Mouse (Mus musculus) intestine, embryonic 16.5 days (tissue): Measurements from ENCODE around the gene Arhgap30. TPM values are rescaled to one million over a fixed set of nuclear protein-coding genes. Genes with fewer than 3 reads are reported as not detected.

Experiments used
- ATAC-seq: fragments of 200-750 bp; cut with Nextera tagmentation; 2 replicates; pipeline ENCODE4 v1.8.0; 2017; ENCODE audit warnings: moderate TSS enrichment, moderate library complexity
- H3K27ac ChIP-seq: fragments of 300-500 bp; sonication (generic); 2 replicates; pipeline ENCODE4 v1.5.1; 2014; ENCODE audit warnings: mild to moderate bottlenecking, low read length
- H3K27me3 ChIP-seq: fragments of 300-500 bp; sonication (generic); replicated peaks from 2 replicates; pipeline ENCODE4 v1.6.1; 2014; ENCODE audit warnings: low read length, control low read depth, mixed read lengths; ENCODE audit not compliant: control insufficient read depth, insufficient read depth
- H3K36me3 ChIP-seq: fragments of 300-500 bp; sonication (generic); 2 replicates; pipeline ENCODE4 v1.6.1; 2014; ENCODE audit warnings: low read length, control low read depth; ENCODE audit not compliant: control insufficient read depth, insufficient read depth
- H3K4me1 ChIP-seq: fragments of 300-500 bp; sonication (generic); 2 replicates; pipeline ENCODE4 v1.6.1; 2014; ENCODE audit warnings: low read length, control low read depth, mixed read lengths; ENCODE audit not compliant: control insufficient read depth, insufficient read depth
- H3K4me2 ChIP-seq: fragments of 300-500 bp; sonication (generic); 2 replicates; pipeline ENCODE4 v1.6.1; 2014; ENCODE audit warnings: low read depth, low read length, control low read depth
- H3K4me3 ChIP-seq: fragments of 300-500 bp; sonication (generic); 2 replicates; pipeline ENCODE4 v1.5.1; 2014; ENCODE audit warnings: mild to moderate bottlenecking, low read length
- H3K9ac ChIP-seq: fragments of 300-500 bp; sonication (generic); 2 replicates; pipeline ENCODE4 v1.6.1; 2014; ENCODE audit warnings: low read depth, low read length
- H3K9me3 ChIP-seq: fragments of 300-500 bp; sonication (generic); 2 replicates; pipeline ENCODE4 v1.6.1; 2016; ENCODE audit warnings: low read length, control low read depth; ENCODE audit not compliant: control insufficient read depth
- WGBS: fragments of 180-500 bp; shearing (Covaris S2); extraction: QIAGEN DNeasy Blood & Tissue Kit; methylation state at CpG from one replicate; pipeline ENCODE4 v1.1.7; 2014; 5-methylcytosine and 5-hydroxymethylcytosine counted together
- polyA plus RNA-seq: library from polyadenylated mRNA; unstranded; fragments of >200 nt; fragmentation: Nextera tagmentation; extraction: Ambion mirVana; gene quantifications from 2 replicates; pipeline ENCODE4 v1.2.1, GENCODE M21; 2015

Arhgap30 gene
- polyA plus RNA-seq, 1 experiment from 2014 or later = 2.5 TPM

GRCm38 (mm10) chr1:171413608-171414007 lies 24.9 kb downstream of the Arhgap30 start:
- Histone ChIP-seq H3K9ac (no peak overlapping the region), H3K27me3 (no peaks in the 10 kb centered on the region), H3K4me3 (no peak overlapping the region), H3K9me3 (no peaks in the 10 kb centered on the region), H3K27ac (no peak overlapping the region), H3K36me3 (peaks cover 21% of the 10 kb centered on the region), H3K4me1 (0 out of 2 replicates have a peak, but pooled peaks cover 5% of the 10 kb centered on the region), H3K4me2 (no peak overlapping the region)
- 77% methylated on average over 8 of the region's 8 CpGs for WGBS
- ATAC-seq = no peak

DNA sequence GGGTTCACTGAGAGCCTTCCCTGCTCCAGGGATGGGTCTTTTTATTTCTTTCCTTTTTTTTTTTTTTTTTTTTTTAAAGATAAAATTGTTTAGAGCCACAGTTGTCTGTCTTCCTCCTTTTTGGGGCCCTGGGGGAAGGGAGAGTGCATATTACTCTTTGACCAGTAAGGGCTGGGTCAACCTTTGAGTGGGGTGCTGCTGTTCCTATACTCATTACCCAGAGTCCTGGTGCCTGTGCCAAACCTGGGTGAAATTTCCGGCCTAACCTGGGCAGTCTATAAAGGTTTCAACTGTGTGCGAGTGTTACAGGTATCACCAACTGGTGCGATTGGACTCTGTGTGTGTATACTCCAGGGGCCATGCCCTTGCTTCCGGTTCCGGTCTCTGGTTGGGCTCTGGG lies 29.9 kb downstream of the Arhgap30 start, which contains the start of gene Tstd1:
Gene Tstd1, plus strand, starts transcription at position 213 of the 400 bp plus-strand sequence.
- H3K9ac ChIP-seq = no peak within 1 kb of the TSS
- H3K36me3 ChIP-seq = peaks cover 25% of the 10 kb centered on the region
- no peak within 1 kb of the TSS for H3K27ac ChIP-seq
- peaks cover 3% of the 10 kb centered on the region; the same call in 1 of the 2 replicates for H3K4me1 ChIP-seq
- ATAC-seq = no peak
- H3K27me3 ChIP-seq = no peaks in the 10 kb centered on the region
- H3K4me3 ChIP-seq = no peak within 1 kb of the TSS
- no peaks in the 10 kb centered on the region for H3K9me3 ChIP-seq
- H3K4me2 ChIP-seq = no peak within 1 kb of the TSS
- WGBS = 86% methylated on average over 5 of the region's 5 CpGs

- no peak overlapping the region for H3K9ac ChIP-seq
- no peak overlapping the region for H3K27ac ChIP-seq
- no peak for ATAC-seq
- 68% methylated on average over 12 of the region's 12 CpGs for WGBS
- H3K27me3 ChIP-seq = no peaks in the 10 kb centered on the region
- H3K4me1 ChIP-seq = peaks cover 3% of the 10 kb centered on the region; the same call in 1 of the 2 replicates
- H3K4me2 ChIP-seq = no peak overlapping the region
- no peaks in the 10 kb centered on the region for H3K9me3 ChIP-seq
- H3K4me3 ChIP-seq = no peak overlapping the region
- peaks cover 25% of the 10 kb centered on the region for H3K36me3 ChIP-seq
These were observed 30.6 kb downstream of the Arhgap30 start for GRCm38 (mm10) chr1:171419291-171419882.

- Histone ChIP-seq H3K27ac (no peak overlapping the region), H3K4me2 (no peak overlapping the region), H3K4me1 (peaks cover 7% of the 10 kb centered on the region), H3K36me3 (peaks cover 25% of the 10 kb centered on the region), H3K9me3 (no peaks in the 10 kb centered on the region), H3K27me3 (no peaks in the 10 kb centered on the region), H3K9ac (no peak overlapping the region), H3K4me3 (no peak overlapping the region)
- no peak for ATAC-seq
- 90% methylated on average over 5 of the region's 5 CpGs for WGBS
These were observed 31.2 kb downstream of the Arhgap30 start for GRCm38 (mm10) chr1:171419905-171420304.

DNA sequence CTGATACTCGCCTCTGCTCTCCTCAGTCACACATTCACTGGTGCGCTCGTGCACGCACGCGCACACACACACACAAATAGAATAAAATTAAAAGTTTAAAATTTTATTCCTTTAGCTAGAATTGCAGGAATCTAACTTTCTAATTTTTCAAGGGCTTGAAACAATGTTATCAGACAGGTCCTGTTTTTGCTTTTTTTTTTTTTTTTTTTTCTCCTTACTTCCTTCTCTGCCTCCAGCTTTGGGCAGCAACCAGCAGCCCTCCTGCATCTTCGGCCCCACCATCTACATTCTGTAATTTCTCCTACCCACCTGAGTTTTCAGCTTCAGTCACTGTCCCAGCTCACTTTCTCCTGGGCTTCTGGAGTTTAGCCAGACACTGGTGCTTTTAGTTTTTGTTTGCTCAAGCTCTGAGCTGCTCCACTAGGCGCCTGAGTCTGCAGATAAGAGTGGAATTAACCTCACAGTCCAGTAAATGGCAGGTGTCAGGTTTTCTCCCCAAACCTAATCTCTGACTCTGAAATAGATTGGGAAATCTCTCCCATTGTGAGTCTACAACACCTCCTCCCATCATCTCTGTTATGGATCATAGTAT lies 33.8 kb downstream of the Arhgap30 start:
- no peak overlapping the region for H3K4me3 ChIP-seq
- H3K4me2 ChIP-seq = no peak overlapping the region
- no peaks in the 10 kb centered on the region for H3K9me3 ChIP-seq
- 0 out of 2 replicates have a peak, but pooled peaks have one; percentile 23 for ATAC-seq
- WGBS = 76% methylated on average over 8 of the region's 8 CpGs
- no peaks in the 10 kb centered on the region for H3K27me3 ChIP-seq
- H3K27ac ChIP-seq = no peak overlapping the region
- H3K36me3 ChIP-seq = peaks cover 4% of the 10 kb centered on the region; the same call in 1 of the 2 replicates
- peaks cover 12% of the 10 kb centered on the region for H3K4me1 ChIP-seq
- H3K9ac ChIP-seq = no peak overlapping the region

DNA sequence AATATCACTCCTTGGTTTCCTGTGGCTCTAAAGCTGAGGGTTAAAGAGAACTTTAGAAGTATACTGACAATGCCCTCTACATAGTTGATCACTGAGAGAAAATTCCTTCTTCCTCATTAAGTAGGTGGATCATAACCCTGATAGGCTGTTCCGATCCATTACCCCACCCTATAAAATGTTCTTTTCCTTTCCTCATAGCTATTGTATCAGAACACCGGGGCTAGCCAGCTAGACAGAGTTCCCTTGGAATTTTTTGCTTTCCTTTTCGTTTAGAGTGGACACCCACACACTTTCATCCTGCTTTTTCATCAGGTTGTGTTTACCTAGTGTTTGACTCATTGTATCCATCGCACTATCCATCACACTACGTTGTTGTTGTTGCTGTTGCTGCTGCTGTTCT lies 35.9 kb downstream of the Arhgap30 start:
- no peak overlapping the region for H3K4me2 ChIP-seq
- H3K27ac ChIP-seq = no peak overlapping the region
- H3K4me3 ChIP-seq = no peak overlapping the region
- ATAC-seq = peak; percentile 58
- 0 out of 2 replicates have a peak, but pooled peaks cover 4% of the 10 kb centered on the region for H3K36me3 ChIP-seq
- no peaks in the 10 kb centered on the region for H3K9me3 ChIP-seq
- no peak overlapping the region for H3K9ac ChIP-seq
- H3K27me3 ChIP-seq = no peaks in the 10 kb centered on the region
- WGBS = 26% methylated on average over 5 of the region's 5 CpGs
- peaks cover 12% of the 10 kb centered on the region for H3K4me1 ChIP-seq

DNA sequence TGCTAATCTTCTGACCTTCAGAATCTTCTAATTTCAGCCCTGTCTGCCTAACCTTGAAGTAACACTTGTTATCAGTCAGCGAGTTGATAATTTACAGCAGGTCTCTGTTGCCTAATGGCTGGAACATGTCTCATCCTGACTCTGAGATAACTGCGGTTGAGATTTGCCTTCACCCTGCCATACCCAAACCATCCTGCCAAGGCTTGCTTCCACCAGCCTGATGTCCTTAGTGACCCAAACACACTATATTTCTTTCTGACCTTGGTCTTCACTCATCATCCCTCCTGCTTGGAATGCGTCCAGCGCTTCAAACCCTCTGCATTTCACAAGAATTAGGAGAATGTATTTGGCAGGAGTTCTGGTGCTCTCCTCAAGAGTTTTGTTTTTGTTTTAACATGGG lies 36.4 kb downstream of the Arhgap30 start:
- Histone ChIP-seq H3K4me3 (no peak overlapping the region), H3K27me3 (no peaks in the 10 kb centered on the region), H3K27ac (no peak overlapping the region), H3K9me3 (no peaks in the 10 kb centered on the region), H3K36me3 (no peaks in the 10 kb centered on the region), H3K4me1 (peaks cover 12% of the 10 kb centered on the region), H3K9ac (no peak overlapping the region), H3K4me2 (no peak overlapping the region)
- 25% methylated on average over 4 of the region's 4 CpGs for WGBS
- ATAC-seq = peak; percentile 72

DNA sequence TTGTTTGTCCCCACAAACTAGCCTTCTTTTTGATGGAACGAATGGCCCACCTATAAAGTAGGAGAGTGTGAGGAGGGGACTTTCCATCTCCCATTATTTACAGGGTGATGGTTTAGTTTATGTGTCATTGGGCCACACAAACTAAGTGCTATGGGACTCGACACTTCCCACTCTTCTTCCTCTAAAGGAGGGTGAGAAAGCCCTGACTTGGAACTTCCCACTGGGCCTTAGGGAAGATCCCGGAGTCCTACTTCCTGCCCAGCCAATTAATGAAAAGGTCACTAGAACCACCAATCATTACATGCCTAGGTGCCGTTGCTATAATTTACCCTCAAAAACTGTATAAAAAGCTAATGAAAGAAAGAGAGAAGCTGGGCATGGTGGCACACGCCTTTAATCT lies 43.4 kb downstream of the Arhgap30 start:
- H3K4me3 ChIP-seq = no peak overlapping the region
- WGBS = 77% methylated on average over 5 of the region's 5 CpGs
- no peaks in the 10 kb centered on the region for H3K36me3 ChIP-seq
- H3K4me1 ChIP-seq = peaks cover 9% of the 10 kb centered on the region
- H3K4me2 ChIP-seq = no peak overlapping the region
- H3K27me3 ChIP-seq = no peaks in the 10 kb centered on the region
- ATAC-seq = no peak
- no peak overlapping the region for H3K9ac ChIP-seq
- H3K27ac ChIP-seq = no peak overlapping the region
- no peaks in the 10 kb centered on the region for H3K9me3 ChIP-seq

DNA sequence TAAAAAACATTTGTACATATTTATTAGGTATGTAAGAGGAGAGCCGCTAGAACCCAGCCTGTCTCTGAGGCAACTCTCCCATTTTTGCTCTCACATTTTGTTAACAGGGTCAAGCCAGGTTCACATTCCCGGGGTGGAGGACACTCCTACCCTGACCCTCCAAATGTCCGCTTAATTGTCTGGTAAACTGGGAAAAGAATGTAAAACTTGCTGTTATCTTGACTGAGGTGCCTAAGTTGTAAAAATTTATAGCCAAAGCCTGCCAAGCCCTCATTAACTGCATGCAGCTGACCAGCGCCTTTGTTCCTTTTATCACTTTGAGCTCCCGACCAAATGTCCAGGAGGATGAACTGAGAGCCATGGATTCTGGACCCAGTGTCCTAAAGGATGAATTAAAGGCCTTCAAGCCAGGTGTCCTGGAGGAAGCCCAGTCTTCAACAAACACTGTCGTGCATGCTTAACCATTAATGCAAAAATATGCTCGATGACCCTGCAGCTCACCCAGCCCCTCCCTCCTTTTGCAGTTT lies 46.6 kb downstream of the Arhgap30 start:
- ATAC-seq = no peak

More for the DNA sequence above, 46.6 kb downstream of the Arhgap30 start:
- Histone ChIP-seq H3K9me3 (no peaks in the 10 kb centered on the region), H3K4me3 (no peak overlapping the region), H3K4me2 (0 out of 2 replicates have a peak overlapping the region, but pooled peaks have one; percentile 3), H3K36me3 (no peaks in the 10 kb centered on the region), H3K9ac (no peak overlapping the region), H3K27me3 (no peaks in the 10 kb centered on the region), H3K27ac (no peak overlapping the region), H3K4me1 (peaks cover 24% of the 10 kb centered on the region)
- WGBS = 20% methylated on average over 7 of the region's 7 CpGs
